Mouse (Mus musculus) v-Abl transformed pro-B cells (cell line): ENCODE measurements at regions not wholly inside any gene's neighbourhood (a gene's known extent, or its start where the extent isn't known, plus 50 kb on each side); places are given as distances from the start of the nearest gene placed in this dataset.

Experiments
- in situ Hi-C, 2 experiments: fragments of 400-800 bp; cut with MboI; formaldehyde crosslinking; loops; one replicate each; pipeline ENCODE4 v1.15.1; 2025; ENCODE audit not compliant: unreplicated experiment in 2 of 2

DNA sequence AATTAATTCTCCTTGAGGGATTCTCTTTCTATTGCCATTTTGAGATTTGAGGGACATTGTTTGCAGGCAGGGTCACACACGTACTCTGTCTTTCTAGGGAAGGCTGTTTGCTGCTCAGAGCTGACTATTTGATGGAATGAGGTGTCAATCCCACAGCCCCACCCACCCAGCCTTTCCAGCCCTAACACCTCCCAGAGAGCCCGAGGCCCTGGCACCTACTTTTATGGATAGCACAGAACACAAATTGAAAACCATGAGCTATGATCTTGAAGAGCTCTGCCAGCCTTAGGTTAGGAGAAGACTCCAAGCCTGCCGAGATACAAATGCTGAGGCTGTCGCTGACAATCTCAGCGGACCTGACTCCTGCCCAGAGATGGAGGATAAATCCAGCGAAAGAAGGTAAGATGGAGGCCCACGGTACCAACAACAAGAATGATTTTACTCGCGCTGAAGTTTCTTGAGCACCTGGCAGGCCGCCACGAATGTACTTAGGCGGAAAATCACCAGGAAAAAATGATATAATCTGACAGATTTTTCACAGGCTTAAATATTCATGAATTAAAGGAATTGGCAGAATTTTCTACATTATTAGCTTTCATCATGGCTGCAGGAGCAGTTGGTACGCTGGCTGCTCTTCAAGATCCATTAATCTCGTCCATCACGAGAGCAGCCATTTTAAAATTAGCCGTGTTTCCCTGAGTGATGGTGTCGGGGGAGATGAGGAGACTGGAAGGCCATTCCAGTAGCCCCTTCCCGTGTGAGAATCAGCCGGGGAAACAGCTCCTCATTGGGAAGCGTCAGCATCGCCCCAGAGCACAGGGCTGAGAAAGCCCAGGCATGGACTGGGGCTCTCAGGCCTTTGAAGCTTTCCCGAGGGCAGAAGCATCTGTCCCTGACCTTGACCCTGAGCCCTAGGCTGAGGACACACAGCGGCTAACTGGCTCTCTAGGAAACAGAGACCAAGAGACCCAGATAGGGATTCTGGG lies 238.4 kb downstream of the Uaca start:
- in situ Hi-C loops, result no loop called here

- in situ Hi-C loops, result no loop called here
Measured at GRCm38 (mm10) chr9:61033593-61033992, 239.3 kb downstream of the Uaca start.

GRCm38 (mm10) chr9:61042063-61042462 lies 247.7 kb downstream of the Uaca start:
- in situ Hi-C loops, result no loop called here

DNA sequence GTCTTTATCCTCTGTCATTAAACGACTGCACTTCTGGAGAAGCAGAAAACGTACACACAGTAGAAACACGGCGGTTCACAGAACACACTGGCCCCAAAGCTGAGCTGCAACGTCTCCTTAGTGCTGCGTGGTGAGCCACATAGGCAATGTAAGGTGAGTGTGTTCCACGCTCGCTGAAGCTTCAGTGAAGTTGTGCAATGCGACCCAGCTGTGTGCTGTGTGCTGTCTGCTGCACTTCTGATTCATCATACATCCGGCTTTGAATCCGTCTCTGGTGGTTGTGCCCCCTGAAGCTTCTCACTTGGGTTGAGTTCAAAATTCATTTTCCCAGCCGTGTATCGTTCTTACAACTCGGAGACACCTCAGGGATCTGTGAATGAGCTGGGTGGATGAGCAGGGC lies 250.6 kb downstream of the Uaca start:
- in situ Hi-C loops, result loop anchor here (5.0 kb wide), 4 partner anchors 232 to 787 kb away; partner anchors contain the start of gene Tle3 (in 2 of the 2)

DNA sequence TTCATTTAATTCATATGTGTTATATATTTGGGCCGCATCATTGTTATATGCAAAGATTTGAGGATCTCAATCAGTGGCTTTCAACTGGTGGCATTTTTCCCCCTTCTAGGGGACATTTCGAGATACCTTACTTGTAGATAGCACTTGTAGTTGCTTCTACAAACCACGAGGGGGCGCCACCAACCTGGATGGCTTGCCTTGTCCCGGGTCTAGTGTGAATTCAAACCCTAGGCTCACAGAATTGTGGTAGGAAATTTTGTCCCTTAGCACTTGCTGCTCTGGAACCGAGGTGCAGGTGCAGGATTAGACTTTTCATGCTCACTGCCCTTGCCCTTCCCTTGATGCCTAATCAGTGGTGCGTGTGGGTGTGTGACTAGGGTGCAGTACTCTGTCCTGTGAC lies 252.2 kb downstream of the Uaca start:
- in situ Hi-C loops, result loop anchor here (5.0 kb wide), 4 partner anchors 231 to 786 kb away; partner anchors contain the start of gene Tle3 (in 2 of the 2)

- in situ Hi-C loops, result loop anchor here (5.0 kb wide), 4 partner anchors 230 to 785 kb away; partner anchors contain the start of gene Tle3 (in 2 of the 2)
Measured at GRCm38 (mm10) chr9:61047289-61047688, 252.9 kb downstream of the Uaca start.

GRCm38 (mm10) chr9:61048576-61048975 lies 254.2 kb downstream of the Uaca start:
- in situ Hi-C loops, result loop anchor here (5.0 kb wide), 4 partner anchors 229 to 784 kb away; partner anchors contain the start of gene Tle3 (in 2 of the 2)

DNA sequence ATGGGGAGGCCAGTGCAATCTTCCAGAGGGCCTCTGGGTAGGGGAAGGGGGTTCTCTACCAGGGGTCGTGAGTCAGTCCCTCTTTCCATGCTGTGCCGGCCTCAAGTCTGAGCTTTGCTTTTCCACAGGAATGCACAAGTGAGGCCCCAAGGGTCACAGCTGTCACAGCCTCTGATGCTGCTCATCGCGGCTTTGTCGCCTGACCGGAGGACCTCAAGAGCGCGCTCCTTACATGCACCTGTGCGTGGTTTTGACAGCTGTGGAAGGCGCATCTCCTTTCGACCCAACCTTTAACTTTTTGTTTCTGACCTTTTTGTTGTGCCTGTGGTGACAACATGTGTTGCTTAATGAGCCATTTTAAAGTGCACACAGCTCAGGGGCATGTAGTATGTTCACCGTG lies 258.3 kb downstream of the Uaca start:
- in situ Hi-C loops, result loop anchor here in 1 of 2 experiments (5.0 to 10.0 kb wide), 2 partner anchors 72 to 645 kb away; no protein-coding TSS in a partner anchor

DNA sequence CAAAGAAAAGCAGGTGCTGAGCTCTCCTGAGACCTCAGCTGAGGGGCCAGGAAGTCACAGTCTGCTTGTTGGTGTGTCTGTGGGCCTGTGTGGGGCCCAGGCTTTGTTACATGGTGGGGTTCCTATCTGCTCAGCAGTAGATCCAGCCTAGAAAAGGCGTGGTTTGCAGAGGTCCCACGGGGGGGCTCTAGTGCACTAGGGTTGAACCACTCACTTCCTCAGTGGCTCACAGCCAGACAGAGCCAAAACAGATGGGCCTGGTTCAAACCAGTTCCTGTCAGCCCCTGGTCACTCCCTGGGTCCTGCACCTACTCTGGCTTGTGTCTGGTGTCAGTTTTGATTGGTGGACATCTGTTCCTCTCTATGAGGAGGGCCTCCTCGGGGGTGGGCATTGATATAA lies 260.1 kb downstream of the Uaca start:
- in situ Hi-C loops, result loop anchor here in 1 of 2 experiments (5.0 to 10.0 kb wide), 2 partner anchors 70 to 643 kb away; no protein-coding TSS in a partner anchor

DNA sequence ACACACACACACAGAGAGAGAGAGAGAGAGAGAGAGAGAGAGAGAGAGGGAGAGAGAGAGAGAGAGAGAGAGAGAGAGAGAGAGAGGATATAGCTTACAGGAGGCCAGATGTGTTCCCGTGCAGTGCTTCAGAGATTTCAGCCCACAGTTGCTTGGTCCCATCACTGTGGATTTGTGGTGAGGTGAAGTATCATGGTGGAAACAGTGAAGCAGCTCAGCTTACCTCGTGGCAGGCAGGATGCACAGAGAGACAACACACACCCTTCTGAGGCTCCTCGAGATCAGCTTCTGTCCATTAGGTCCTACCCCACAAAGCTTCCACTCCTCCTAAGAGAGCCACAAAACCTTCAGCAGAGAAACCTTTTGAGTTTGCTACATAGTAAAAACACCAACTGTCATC lies 261.1 kb downstream of the Uaca start:
- in situ Hi-C loops, result loop anchor here (5.0 to 10.0 kb wide), 2 partner anchors 69 to 112 kb away; no protein-coding TSS in a partner anchor

DNA sequence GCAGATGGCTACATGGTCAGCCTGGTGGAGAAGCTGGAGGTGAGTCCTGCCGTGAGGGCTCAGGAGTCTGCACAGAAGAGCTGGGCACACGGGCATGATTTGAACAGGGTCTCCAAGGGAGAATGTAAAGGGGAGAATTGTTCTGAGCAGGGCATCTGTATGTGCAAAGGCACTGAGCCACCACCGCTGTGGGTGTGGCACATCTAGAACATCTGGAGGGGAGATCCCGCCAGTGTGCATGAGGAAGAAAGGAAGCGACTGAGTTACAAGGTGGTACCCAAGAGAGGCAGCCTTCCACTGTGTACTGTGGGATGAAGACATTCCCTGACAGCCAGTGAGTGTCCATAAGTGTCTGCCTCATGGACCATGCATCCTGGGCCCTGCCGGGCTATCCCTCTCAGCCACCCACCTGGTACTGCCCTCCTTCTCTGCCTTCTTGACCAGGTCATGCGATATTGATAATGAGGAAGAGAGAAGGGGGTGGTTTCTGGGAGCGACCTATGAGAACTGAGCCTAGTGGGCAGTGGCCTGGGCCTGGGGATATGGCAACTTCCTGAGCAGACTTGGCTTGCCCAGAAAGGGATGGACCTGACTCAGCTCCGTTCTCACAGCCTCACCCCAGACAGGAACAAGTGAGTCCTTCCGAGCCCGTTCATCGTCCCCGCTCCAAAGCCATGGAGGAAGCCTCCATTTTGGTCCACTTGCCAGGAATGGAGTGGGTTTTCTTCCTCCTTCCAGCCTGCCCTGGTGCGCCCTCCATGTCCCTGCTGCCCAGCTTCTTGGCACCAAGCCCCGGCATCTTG lies 261.8 kb downstream of the Uaca start:
- in situ Hi-C loops, result loop anchor here (5.0 to 10.0 kb wide), 2 partner anchors 69 to 111 kb away; no protein-coding TSS in a partner anchor

DNA sequence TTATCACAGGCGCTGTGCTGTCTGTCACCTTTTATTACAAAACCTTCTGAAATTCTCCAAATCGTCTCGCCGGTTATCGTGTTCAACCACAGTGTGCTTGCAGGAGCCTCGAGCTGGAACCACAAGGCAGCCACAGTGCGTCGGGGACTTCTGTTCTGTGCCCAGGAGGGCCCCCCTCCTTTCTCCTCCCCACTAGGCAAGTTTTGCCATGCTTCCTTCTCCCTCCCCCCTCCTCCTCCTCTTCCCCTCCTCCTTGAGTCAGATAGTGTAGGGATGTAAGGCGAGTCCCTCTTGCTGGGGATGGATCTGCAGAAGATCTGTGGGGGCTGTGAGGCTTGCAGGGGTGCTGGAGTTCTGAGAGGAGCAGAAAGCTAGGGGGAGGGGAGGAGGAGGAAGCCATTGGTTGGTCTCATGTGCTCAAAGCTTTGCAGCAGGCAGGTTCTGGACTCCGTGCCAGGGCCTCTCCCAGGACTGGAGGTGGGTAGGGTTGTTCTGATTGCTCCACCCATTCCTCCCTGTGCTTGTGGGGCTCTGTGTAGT lies 262.5 kb downstream of the Uaca start:
- in situ Hi-C loops, result loop anchor here (5.0 to 10.0 kb wide), 2 partner anchors 68 to 110 kb away; no protein-coding TSS in a partner anchor

DNA sequence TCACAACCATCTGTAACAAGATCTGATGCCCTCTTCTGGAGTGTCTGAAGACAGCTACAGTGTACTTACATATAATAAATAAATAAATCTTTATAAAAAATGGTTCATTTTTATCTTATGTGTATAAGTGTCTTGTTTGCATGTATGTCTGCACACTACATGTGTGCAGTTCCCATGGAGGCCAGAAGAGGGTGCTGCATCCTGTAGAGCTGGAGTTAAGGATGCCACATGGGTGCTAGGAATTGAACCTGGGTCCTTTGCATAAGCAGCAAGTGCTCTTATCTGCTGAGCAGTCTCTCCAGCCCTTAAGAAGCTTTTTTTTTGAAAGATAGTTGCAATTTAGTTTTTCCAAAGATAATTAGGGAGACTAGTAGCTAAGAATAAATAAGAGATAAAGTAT lies 264.9 kb downstream of the Uaca start:
- in situ Hi-C loops, result loop anchor here (5.0 to 10.0 kb wide), 2 partner anchors 66 to 108 kb away; no protein-coding TSS in a partner anchor

DNA sequence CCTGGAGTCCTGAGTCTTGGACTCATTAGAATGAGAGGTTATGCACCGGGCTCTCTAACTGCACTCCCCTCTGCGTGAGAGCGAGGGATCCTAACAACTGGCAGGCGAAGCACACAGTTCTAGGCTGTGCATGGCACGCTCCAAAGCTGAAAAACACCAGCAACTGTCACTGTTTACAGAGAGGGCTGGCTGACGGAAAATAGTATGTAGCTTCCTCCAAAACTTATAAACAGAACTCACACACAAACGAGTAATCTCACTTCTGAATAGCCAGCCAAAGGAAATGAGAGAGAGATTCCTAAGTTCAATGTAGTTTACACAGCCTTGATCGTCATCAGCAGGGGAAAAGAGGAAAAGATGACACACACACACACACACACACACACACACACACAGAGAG lies 266.6 kb downstream of the Uaca start:
- in situ Hi-C loops, result no loop called here

DNA sequence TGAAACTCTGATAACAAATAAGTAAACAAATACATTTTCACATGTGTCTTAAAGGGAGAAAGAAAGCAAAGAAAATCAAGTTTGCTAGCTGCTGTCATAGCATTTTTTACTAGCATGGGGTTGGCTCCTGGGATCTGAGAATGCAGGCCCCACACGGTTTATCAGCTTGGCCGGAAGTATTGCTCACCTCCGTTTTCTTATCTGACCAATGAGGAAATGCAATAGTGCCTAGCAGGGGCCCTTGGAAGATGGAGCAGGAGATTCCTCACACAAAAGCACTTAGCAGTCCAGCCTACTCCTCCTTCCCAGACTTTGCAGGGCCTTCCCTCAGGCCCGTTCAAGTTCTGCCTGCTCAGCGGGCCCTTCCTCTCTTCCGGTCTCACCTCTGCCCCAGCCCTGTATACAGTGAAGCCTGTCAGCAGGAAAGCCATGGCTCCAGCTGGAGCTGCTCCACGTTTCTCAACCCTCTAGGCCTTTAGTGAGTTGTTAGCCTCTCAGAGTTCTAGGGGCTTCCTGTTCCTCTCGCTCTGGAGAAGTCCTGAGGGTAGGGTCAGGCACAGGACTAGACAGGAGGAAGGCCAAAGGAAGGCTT lies 270.5 kb downstream of the Uaca start:
- in situ Hi-C loops, result no loop called here

DNA sequence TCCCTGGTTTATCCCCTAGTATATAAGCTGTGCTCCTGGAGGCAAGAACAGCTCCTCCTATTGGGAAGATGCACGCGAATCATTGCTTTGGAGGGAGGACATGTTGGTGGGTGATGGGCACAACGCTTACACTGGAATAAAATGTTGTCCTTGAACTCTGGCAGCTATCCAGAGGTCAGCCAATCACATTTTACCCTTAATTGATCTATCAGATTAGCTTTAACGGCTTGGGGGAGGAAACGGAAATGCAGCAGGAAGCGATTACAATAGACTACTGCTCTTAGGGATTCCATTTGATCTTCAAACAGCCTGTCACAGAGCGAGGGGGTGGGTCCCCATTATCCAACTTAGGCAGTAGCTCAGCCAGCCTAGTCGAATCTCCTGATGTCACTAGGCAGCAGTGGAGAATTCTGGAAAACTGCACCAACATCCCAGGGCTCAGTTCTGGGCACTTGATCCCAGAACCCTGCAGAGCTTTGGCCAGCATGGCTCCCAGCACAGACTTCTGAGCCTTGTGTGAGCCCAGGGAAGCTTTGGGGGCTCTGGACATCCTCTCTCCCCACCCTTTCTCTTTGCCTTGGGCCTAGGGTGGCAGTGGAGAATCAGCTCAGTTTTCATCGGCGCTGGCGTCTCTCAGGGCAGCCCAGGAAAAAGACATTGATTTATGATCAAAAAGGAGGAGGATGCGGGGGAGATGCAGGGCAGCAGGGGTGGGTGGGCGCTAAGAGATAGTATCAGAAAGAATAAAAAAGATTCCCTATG lies 275.4 kb downstream of the Uaca start:
- in situ Hi-C loops, result no loop called here

DNA sequence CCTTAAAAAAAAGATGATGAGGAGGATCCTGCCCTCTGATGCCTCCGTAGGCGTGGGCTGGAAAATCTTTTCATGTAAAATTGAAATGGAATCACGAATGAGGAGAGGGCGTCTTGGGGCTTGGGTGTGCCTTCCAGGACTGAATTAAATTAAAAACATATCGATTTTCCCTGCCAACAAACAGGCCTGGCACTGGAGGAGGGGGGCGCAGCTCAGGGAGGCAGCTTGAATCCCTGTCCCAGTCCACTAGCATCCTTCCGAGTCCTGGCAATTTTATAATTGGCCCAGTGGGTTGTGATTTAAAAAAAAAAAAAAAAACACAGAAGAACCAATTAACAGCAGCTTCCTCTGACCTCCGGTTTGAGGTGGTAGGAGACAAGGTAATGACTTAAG lies 276.0 kb downstream of the Uaca start:
- in situ Hi-C loops, result no loop called here

- in situ Hi-C loops, result no loop called here
Measured at GRCm38 (mm10) chr9:61070861-61071260, 276.5 kb downstream of the Uaca start.

- in situ Hi-C loops, result no loop called here
Measured at GRCm38 (mm10) chr9:61073482-61073881, 279.1 kb downstream of the Uaca start.
